Mouse (Mus musculus): ENCODE measurements around the gene Tph1. TPM values are rescaled to one million over a fixed set of nuclear protein-coding genes. Genes with fewer than 3 reads are reported as not detected.

Tph1 gene
- total RNA-seq, 2 experiments from 2014 or later: 0.21 to 0.32 TPM

- intact Hi-C loops (cut with DNase I): loop anchor here (1.0 to 10.0 kb wide), 3 partner anchors 214 to 513 kb away; no protein-coding TSS in a partner anchor
Observed at GRCm38 (mm10) chr7:46607428-46608055, 64.8 kb downstream of the Tph1 start.

DNA sequence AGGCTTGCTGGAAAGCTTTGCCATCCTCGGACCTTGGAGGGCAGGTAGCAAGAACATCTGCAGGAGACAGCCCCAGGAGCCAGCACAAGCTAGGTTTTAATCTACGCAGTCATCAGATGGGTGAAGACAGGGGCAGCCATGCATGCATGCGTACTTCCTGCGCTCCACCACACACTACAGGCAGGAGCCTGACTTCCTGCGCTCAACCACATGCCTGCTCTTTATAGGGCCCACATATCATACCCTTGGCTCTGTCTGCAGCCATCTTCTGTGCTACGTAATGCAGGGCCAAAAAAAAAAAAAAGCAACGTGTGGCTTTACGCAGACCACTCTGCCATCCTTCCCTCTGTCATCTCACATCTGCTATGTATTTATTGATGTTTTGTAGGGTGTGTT, 65.3 kb downstream of the Tph1 start:
- no peak for DNase-seq (ENCODE audit: low spot score in 2 of 2)
- intact Hi-C loops (cut with DNase I): loop anchor here (1.0 to 10.0 kb wide), 3 partner anchors 214 to 512 kb away; no protein-coding TSS in a partner anchor

More at GRCm38 (mm10) chr7:46607428-46608055, 64.8 kb downstream of the Tph1 start:
- peak; percentile 66 to 76 for DNase-seq (ENCODE audit: low spot score in 2 of 2)

GRCm38 (mm10) chr7:46606391-46607030, 65.8 kb downstream of the Tph1 start:
- intact Hi-C loops (cut with DNase I): loop anchor here (1.0 to 10.0 kb wide), 3 partner anchors 213 to 512 kb away; no protein-coding TSS in a partner anchor
- peak; percentile 77 to 78 for DNase-seq (ENCODE audit: low spot score in 2 of 2)

- intact Hi-C loops (cut with DNase I): loop anchor here (10.0 kb wide), 1 partner anchor 508 kb away; no protein-coding TSS in a partner anchor
- DNase-seq (ENCODE audit: low spot score in 2 of 2): no peak
Observed at GRCm38 (mm10) chr7:46603051-46603450, 69.3 kb downstream of the Tph1 start.

DNA sequence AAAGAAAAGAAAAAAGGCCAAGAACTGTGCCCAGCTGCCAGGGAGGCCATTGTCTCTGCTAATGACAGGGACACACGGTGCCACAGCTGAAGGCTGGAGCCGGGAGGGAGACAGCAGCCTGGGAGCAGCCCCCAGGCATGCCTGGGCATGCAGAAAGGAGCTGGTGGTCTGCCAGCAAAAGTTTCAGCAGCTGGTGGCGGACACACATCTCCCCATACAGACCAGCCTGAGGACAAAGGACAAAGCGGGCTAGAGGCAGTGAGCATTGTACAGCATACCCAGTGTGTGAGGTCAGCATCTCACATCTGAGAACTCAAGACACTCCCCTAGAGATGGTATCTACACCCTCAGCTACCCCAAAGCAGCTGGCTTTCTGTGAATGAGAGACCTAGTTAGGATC, 70.3 kb downstream of the Tph1 start:
- intact Hi-C loops (cut with DNase I): loop anchor here (10.0 kb wide), 1 partner anchor 507 kb away; no protein-coding TSS in a partner anchor
- peak in 1 of 2 experiments; percentile 43 for DNase-seq (ENCODE audit: low spot score in 2 of 2)

DNA sequence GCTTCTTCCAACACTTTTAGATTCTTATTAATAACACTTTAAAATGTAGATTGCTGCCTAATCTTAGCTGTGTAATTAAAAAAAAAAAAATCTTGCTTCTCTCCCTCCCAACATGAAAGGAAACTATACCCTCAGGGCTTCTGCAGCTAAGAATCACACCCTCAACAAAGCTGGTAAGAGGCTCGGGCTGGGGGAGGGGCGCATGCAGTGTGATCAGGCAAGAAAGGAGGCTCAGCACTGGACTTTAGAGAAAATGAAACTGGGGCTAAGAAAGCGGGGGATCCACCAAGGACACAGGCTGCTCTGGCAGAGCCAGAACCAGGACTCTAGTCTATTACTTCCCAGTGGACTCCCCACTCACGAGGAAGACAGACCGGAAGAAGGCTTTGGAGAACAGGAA, 71.2 kb downstream of the Tph1 start:
- intact Hi-C loops (cut with DNase I): loop anchor here (10.0 kb wide), 1 partner anchor 506 kb away; no protein-coding TSS in a partner anchor
- DNase-seq (ENCODE audit: low spot score in 2 of 2): no peak

DNA sequence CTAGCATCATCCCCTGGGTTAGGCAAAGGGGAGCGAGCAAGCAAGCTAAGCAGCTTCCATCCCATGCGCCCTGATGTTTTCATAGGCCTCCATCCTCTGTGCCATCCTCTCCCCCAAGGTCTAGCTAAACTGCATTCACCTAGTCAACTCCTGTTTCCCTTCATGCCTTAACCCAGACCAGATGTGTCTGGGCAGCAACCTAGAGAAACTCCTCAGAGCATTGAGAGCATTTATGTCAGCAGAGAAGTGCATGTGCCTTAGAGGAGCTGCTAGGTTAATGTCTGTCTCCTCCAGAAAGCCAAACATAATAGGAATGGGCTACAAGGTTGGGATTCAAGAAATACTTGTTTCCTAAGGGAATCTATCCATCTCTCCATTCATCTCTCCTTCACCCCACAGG, 75.3 kb downstream of the Tph1 start:
- intact Hi-C loops (cut with DNase I): no loop called here
- no peak for DNase-seq (ENCODE audit: low spot score in 2 of 2)

Other genes with a start within 250 kb of the Tph1 start
- 10 to 100 TPM; 59.7 to 69.3 TPM for gene Sergef, start 32.7 kb downstream of the Tph1 start, total RNA-seq (2021)
- gene Saal1, start 38.1 kb upstream of the Tph1 start, total RNA-seq (2021): 1 to 10 TPM; 8.0 TPM
- under 1 TPM in 1 of 2 experiments, not detected in 1; 0.16 TPM for gene Saa3, start 43.2 kb upstream of the Tph1 start, total RNA-seq (2021)
- not detected for gene Saa4, start 60.1 kb upstream of the Tph1 start, total RNA-seq (2021)
- gene Saa1, start 70.4 kb upstream of the Tph1 start, total RNA-seq (2021): not detected
- not detected for gene Saa2, start 79.3 kb upstream of the Tph1 start, total RNA-seq (2021)
- 10 to 100 TPM; 13.3 to 16.1 TPM for gene Hps5, start 123.5 kb upstream of the Tph1 start, total RNA-seq (2021)
- 10 to 100 TPM; 37.9 to 41.1 TPM for gene Gtf2h1, start 123.6 kb upstream of the Tph1 start, total RNA-seq (2021)
- gene Ldha, start 168.9 kb upstream of the Tph1 start, total RNA-seq (2021): 100 to 1,000 TPM; 395 to 440 TPM
- gene Ldhc, start 188.7 kb upstream of the Tph1 start, total RNA-seq (2021): not detected
- 10 to 100 TPM; 75.5 to 81.1 TPM for gene Tsg101, start 247.4 kb upstream of the Tph1 start, total RNA-seq (2021)